Mouse (Mus musculus) gastrocnemius, postnatal 25 days (tissue): ENCODE data around the gene Dsp. TPM values are rescaled to one million over a fixed set of nuclear protein-coding genes. Genes with fewer than 3 reads are reported as not detected.

Experiments
- DNase-seq: peaks from one replicate; pipeline ENCODE4 v3.0.0; 2022
- total RNA-seq, 2 experiments: library from RNA; stranded (reverse); gene quantifications; 1 replicate in 1 of 2; 2 replicates in 1 of 2; pipeline ENCODE4 v1.2.3; 2021

Dsp gene
- total RNA-seq, 2 experiments from 2014 or later: 0.56 TPM; not detected in 1

DNA sequence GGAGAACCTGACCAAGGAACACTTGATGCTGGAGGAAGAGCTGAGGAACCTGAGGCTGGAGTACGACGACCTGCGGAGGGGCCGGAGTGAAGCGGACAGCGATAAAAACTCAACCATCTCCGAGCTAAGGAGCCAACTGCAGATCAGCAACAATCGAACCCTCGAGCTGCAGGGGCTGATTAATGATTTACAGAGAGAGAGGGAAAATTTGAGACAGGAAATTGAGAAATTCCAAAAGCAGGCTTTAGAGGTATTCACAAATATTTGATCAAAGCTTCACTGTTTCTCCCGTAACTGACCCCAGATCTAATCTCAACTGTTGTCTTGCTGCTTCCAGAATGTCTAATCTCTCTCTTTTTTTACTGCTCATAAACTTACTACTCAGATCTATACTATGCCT, 42.3 kb downstream of the Dsp start:
- DNase-seq: no peak

DNA sequence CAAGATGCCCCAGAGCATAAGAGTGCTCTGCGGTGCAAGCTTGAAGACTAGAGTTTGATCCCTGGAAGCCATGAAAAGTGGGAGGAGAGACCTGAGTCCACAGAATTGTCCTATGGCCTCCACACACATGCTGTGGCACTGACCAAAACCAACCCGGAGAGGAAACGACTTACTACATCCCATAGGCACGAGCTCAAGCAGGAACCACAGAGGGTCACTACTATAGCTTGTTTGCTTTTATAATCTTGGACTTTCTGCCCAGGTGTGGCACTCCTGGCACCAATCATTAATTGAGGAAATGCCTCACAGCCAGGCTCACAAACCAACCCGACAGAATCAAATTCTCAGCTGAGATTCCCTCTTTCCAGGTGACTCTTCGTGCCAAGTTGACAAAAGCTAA, 50.3 kb downstream of the Dsp start:
- no peak for DNase-seq

DNA sequence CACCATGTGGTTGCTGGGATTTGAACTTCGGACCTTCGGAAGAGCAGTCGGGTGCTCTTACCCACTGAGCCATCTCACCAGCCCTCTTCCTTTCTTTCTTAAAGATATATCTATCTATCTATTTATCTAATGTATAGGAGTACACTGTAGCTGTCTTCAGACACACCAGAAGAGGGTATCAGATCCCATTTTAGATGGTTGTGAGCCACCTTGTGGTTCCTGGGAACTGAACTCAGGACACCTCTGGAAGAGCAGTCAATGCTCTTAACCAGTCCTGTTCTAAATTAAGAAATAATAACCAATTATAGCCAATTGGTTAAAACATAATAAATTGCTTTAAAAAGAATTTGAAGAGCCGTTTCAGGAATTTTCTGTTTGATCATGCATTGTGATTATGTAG, 53.1 kb downstream of the Dsp start:
- no peak for DNase-seq

GRCm38 (mm10) chr13:38204702-38205482, 53.8 kb downstream of the Dsp start, which contains the start of gene Snrnp48:
Snrnp48 (plus strand) TSS chr13:38204938.
- peak; percentile 90 for DNase-seq

DNA sequence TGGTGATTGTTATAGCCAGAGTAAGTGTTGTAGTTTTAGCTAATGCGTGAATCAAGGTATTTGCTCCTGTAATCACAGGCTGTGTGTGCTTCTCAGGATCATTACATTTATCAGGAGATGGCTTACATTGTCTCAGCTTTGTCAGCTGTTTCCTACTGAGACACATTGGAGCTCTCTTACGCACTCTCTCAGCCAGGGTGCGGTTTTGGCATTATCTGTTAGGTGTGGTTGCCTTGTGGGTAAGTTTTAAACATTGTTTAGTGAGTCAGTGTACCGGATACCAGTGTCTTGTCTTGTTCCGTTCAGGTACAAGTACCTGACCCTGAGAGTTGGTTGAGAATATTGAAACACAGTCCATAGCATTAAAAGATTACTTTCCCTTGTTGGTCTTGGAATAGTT, 60.0 kb downstream of the Dsp start:
- no peak for DNase-seq

GRCm38 (mm10) chr13:38218686-38219085, 67.6 kb downstream of the Dsp start:
- DNase-seq: no peak

GRCm38 (mm10) chr13:38220331-38220730, 69.2 kb downstream of the Dsp start:
- DNase-seq: no peak

GRCm38 (mm10) chr13:38230177-38230821, 79.2 kb downstream of the Dsp start:
- DNase-seq: no peak

GRCm38 (mm10) chr13:38232411-38232810, 81.3 kb downstream of the Dsp start:
- no peak for DNase-seq

GRCm38 (mm10) chr13:38232856-38233625, 81.9 kb downstream of the Dsp start:
- DNase-seq: peak; percentile 26

- no peak for DNase-seq
Observed at GRCm38 (mm10) chr13:38234651-38235050, 83.6 kb downstream of the Dsp start.

DNA sequence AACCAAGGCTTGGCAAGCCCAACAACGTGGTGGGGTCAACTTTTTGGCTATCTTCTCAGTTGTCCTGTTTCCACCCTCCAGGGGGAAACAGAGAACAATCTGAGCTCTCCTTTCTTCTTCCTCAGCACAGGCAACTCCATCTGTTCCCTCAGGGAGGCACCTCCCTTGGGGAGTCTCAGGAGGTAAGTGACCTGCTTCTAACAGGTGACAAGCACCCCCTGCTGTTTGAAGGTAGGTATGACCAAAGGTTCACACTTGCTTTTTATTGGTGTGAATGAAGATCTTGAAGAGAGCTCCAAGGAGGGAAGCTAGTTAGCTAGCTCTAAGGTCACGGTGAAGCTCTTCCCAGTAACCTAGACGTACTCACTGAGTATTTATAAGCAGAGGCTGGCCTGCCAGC, 84.3 kb downstream of the Dsp start:
- no peak for DNase-seq

GRCm38 (mm10) chr13:38248151-38248550, 97.1 kb downstream of the Dsp start:
- DNase-seq: no peak

Other genes starting within 250 kb of the Dsp start
- gene Ssr1, start 157.1 kb upstream of the Dsp start, total RNA-seq: 10 to 100 TPM; 55.6 to 68.6 TPM
- 1 to 10 TPM; 7.4 to 9.8 TPM for gene Riok1, start 114.3 kb upstream of the Dsp start, total RNA-seq
- gene Cage1, start 114.2 kb upstream of the Dsp start, total RNA-seq: under 1 TPM; 0.92 to 0.94 TPM
- 10 to 100 TPM in 1 of 2 experiments, 1 to 10 TPM in 1; 6.5 to 11.0 TPM for gene Snrnp48, start 53.6 kb downstream of the Dsp start, total RNA-seq
- 1 to 10 TPM; 8.5 to 8.8 TPM for gene Bmp6, start 193.8 kb downstream of the Dsp start, total RNA-seq